ENCODE assay signal across 1 mouse cellular context in genomic region chr4:132303484-132303883, GRCm38 (mm10).
A peak's percentile ranks its signal among the peaks of the same experiment; 100 is the strongest.
TF ChIP-seq lines count a peak whose summit lies in the region.

No protein-coding gene starts in this region.

TF ChIP-seq in CH12.LX, 34 proteins besides CTCF, POLR2A, EP300 and RAD21:
- TF ChIP-seq ELF1 (IDR thresholded peaks at IDR 0.05; ENCODE audit: low read depth, low read length): peak; percentile 44; the same call in 1 of the 2 replicates
